Mouse (Mus musculus) forebrain, embryonic 15.5 days (tissue): ENCODE results near the gene Dbndd1. TPM values are rescaled to one million over a fixed set of nuclear protein-coding genes. Genes with fewer than 3 reads are reported as not detected.

Source experiments
- polyA plus RNA-seq: library from polyadenylated mRNA; unstranded; fragments of >200 nt; fragmentation: Nextera tagmentation; extraction: Ambion mirVana; gene quantifications from 2 replicates; pipeline ENCODE4 v1.2.1, GENCODE M21; 2015

Dbndd1 gene
- polyA plus RNA-seq, 1 experiment from 2014 or later, result 96.4 TPM

Other genes starting within 250 kb of the Dbndd1 start
- 15.2 and 15.3 TPM in 2 replicates for gene Fanca, start 196.9 kb downstream of the Dbndd1 start, polyA plus RNA-seq
- gene Spire2, start 182.8 kb downstream of the Dbndd1 start, polyA plus RNA-seq, result 32.9 and 33.0 TPM in 2 replicates
- gene Tcf25, start 141.7 kb downstream of the Dbndd1 start, polyA plus RNA-seq, result 252 and 259 TPM in 2 replicates
- 0.15 and 0.23 TPM in 2 replicates for gene Mc1r, start 108.4 kb downstream of the Dbndd1 start, polyA plus RNA-seq
- gene Tubb3, start 104.0 kb downstream of the Dbndd1 start, polyA plus RNA-seq, result 1,822 and 1,823 TPM in 2 replicates
- 43.3 and 46.3 TPM in 2 replicates for gene Def8, start 91.9 kb downstream of the Dbndd1 start, polyA plus RNA-seq
- 59.5 and 62.4 TPM in 2 replicates for gene Afg3l1, start 37.6 kb downstream of the Dbndd1 start, polyA plus RNA-seq
- 43.8 and 44.0 TPM in 2 replicates for gene Gas8, start 3.4 kb upstream of the Dbndd1 start, polyA plus RNA-seq
- gene Rhou, start 138.5 kb upstream of the Dbndd1 start, polyA plus RNA-seq, result 8.6 and 10.4 TPM in 2 replicates